Mouse (Mus musculus): ENCODE data around the gene Stk10. TPM values are rescaled to one million over a fixed set of nuclear protein-coding genes. Genes with fewer than 3 reads are reported as not detected.

Stk10 gene
- total RNA-seq, 2 experiments from 2014 or later: 2.2 to 4.4 TPM

DNA sequence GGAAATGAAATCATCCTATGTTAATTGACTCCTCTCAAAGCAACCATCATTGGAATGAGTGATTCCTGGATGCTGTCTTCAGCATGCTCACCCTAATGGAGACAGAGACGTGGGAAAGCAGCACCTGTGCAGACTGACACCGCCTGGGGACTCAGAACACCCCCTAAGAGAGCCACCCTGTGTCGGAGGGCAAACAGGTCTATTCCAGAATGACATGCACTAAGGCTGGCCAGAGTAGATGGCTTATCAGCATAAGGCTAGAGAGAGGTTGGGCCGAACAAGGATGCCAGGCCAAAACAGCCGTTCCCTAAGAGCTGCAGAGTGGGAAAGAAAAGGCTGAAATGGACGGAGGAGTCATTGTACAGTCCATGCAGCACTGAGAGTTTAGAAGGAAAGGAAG lies 93.0 kb downstream of the Stk10 start:
- DNase-seq (ENCODE audit: low spot score): no peak

DNA sequence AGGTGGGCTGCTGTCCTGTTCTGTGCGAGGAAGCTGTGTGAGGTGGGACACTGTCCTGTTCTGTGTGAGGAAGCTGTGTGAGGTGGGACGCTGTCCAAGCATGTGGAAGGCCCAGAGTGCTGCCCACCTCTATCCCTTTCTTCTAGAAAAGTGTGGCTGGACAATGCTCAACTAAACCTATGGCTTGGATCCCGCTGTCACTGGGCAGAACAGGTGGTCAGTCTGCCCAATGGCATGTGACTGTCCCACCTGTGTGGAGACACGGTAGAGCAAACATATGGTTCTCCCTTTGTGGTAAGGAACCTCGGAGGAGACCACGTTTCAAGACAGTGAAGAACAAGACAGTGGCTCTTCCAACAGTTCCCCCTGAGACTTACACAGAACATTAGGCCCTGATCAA lies 94.8 kb downstream of the Stk10 start:
- no peak for DNase-seq (ENCODE audit: low spot score)

DNA sequence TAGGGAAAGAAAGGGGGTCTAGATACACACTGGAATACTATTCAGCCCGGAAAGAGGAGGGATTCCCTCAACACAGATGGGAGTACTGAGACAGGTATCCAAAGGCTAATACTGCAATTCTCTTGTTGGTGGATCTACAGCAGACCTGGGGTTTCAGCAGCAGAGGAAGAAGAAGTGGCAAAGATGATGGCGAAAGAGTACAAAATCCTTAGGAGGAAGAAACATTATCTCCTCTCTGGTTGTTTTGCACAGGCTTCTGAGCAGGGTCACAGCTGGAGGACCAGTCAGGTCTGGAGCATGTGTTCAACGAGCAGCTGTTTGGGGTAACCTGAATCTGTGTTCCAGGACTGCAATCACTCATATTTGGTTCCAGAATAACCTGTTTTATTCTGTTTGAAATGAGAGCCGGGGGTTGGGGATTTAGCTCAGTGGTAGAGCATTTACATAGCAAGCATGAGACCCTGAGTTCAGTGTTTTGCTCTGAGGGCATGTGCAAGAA lies 96.7 kb downstream of the Stk10 start:
- DNase-seq (ENCODE audit: low spot score): no peak

DNA sequence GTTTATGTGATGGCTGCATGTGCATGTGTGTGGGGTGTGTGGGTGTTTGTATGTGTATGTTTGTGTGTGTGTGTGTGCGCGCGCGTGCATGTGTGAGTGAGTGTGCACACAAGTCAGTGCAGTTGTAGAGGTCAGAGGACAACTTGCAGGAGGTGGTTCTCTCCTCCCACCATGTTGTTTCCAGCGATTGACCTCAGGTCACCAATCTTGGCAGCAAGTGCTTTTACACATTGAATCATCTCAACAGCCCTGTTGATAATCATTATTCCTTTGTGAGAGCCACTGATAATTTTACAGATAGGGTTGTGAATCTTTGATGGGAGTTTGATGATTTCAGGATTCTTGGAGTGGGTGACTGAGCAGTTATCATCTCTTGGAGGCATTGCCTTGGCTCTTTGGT lies 99.6 kb downstream of the Stk10 start:
- DNase-seq (ENCODE audit: low spot score): no peak

DNA sequence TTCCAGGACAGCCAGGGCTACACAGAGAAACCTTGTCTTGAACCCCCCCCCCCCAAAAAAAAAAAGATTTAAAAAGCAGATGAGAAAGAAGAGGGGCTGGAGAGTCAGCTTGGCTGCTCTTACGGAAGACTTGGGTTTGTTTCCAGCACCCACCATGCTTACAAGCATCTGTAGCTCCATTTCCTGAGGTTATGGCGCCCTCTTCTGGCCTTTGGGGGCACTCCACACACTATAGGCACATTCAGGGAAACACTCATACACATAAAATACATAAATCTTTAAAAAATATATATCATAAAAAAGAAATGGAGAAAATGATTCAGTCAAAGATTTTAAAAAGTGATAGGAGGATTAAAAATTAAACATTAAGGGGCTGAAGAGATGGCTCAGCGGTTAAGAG lies 100.4 kb downstream of the Stk10 start:
- no peak for DNase-seq (ENCODE audit: low spot score)

DNA sequence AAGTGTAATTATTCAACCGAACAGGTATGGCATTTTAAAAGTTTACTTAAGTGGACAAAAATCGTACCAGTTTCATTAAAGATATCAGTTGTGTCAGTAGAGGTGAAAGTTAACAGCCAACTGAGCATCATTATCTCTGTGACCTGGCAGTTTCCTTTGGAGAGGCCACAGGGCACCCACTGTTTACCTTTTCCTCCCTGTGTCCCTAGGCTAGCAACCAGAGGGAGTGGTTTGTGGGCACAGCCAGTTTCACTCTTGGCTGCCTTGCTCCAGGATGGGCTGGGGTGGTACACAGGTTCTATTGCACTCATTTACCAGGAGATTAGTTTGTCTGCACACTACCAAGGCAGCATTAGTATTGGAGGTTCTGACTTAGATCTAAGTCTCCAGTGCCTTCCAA lies 101.0 kb downstream of the Stk10 start:
- no peak for DNase-seq (ENCODE audit: low spot score)

DNA sequence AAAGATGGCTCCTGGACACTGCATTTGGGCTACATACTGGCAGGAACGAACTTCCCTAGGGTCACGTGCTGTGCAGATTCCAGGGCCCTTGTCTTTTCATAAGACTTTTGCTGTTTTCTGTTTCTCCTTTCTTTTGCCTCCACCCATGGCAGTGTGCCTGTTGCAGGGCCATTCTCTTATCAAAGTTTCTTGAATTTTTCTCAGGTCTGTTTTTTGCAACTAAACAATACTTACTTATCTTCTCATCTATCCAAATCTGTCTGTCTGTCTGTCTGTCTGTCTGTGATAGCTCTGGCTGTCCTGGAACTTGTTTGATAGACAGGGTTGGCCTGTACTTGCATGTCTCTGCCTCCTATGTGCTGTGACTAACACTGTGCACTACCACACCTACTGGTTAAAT lies 101.7 kb downstream of the Stk10 start:
- DNase-seq (ENCODE audit: low spot score): no peak

DNA sequence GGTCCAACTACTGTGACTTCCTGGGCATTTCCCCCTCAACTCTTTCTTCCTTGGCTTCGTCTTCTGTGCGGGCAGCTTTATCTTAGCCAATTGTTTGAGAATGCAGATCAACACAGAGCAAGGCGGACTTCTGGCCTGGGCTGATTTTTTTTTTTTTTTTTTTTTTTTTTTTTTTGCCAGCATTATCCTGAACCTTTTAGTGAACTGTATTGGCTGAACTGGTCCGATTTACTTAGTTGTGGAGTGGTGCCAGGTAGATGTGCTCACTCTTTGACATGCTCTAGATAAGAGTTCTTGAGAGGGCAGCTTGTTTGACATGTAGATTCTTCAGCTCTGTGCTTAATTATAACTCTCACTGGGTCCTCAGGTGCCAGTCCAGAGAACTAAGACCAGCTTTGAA lies 103.2 kb downstream of the Stk10 start:
- no peak for DNase-seq (ENCODE audit: low spot score)

DNA sequence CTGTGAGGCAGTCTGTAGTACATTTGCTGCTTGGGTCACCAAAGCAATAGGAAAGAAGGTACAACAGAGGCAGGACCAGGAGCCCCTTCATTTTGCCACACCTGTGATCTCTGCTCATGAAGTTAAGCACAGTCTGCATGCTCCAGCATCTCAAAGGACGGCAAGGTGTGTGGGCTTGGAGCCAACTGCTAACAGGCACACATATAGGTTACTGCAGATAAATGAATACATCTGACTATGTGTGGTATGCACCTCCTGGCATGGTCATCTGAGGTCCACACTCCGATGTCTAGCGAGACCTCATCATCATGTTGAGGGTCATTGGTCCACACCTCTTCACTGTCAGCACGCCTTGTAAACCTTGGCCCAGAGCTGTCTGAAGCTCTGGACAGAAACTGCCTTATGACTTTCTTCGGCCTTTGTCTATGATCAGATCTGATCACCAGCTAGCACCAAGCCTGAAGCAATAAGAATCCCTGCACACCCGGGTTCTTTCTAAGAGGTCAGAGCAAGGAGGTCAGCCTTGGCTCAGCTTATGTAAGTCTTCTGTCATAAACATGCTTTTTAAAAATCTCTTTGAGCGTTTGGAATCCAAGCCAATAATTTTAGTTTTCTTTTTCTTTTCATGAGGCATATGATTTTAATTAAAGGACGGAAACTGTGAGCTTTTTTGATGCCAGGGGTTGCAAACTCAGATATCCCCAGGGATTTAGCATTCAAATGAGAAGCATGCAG lies 105.6 kb downstream of the Stk10 start:
- no peak for DNase-seq (ENCODE audit: low spot score)

DNA sequence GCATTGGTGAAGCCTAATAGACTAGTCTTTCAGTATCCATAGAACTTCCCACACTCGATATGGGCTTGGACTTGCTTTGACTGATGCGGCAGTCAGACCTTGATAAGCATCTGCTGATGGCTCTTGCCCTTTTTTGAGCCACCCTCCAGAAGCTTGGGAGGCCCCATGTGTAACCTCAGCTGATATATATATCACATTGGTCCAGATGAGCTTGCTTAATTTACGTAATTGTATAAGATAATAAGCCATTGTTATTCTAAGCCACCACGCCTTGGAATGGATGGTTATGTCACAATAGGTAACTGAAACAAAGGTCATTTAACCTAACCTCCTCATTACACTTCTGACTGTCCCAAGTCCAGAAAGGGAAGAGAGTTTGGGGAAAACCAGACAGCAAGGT lies 107.5 kb downstream of the Stk10 start:
- no peak for DNase-seq (ENCODE audit: low spot score)

DNA sequence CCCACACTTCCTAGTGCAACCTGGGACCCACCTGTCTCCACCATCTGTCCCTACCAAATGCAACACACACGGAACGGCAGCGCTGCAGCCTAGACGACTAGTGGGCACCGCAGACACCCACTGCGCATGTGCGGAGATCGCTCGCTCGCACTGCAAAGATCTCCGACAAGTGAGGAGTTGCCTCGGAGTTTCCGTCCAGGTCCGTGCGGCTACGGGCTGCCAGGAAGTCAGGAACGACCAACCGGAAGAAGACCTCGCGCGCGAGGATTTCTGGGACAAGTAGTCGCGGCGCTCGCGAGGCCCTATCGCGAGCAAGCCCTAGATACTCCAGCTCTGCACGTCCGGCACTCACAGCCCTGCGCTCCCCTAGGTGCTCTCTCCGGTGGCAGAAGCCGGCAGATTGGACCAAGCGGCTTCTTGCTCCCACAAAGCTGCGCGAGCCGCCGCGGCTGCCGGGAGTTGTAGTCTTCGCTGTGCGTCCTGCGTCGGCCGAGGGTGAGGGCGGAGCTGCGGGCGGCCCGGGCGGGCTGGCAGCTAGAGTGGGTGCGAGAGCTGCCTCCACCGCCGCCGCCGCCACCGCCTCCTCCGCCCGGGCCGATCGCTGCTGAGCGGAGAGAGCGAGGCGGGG lies 109.3 kb downstream of the Stk10 start, which contains the start of gene Fbxw11:
Gene Fbxw11 (plus strand): TSS at position 476 of the 628 bp plus-strand sequence.
- peak; percentile 94 for DNase-seq (ENCODE audit: low spot score)

DNA sequence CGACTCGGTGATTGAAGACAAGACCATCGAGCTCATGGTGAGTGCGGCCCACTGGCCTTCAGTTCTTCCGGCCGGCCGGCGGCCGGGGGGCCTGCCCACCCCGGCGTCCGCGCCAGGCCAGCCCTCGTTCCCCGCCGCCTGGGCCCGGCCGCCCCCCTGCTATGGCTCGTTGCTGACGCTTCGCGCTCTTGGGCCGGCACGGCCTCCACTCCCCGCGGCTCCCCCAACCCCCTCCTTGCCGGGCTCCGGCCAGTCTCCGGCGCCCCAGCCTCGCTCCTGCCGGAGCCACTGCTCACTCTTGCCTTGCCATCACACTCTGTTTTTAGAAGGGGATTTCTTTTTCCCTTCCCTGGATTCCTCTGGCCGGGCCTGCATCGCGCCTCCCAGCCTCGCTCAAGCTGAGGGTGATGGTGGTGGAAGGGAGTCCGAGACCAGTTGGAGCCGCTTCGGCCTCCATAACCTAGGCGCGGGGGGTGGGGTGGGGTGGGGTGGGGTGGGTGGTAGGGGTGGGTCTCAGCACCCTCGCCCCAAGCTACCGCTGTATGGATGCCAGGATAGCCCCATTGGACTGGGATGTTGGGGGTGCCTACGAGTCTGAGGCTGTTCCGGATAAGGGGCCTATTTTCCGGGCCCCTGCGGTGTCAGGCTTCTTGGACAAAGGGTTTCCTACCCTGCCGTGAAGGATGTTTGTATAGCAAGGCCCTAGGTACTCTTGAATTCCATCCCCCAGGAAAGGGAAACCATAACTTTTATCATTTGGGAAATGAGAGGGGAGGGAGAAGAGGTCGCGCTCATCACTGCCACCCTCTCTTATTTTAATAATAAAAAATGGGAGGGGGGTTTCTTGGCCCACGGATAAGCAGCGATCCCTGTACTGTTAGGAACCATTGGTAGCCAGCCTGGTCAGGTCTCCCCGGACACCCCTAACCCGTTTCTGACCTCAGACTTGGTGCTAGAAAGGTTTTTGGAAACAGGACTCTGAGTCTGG lies 110.1 kb downstream of the Stk10 start:
- peak; percentile 62 for DNase-seq (ENCODE audit: low spot score)

DNA sequence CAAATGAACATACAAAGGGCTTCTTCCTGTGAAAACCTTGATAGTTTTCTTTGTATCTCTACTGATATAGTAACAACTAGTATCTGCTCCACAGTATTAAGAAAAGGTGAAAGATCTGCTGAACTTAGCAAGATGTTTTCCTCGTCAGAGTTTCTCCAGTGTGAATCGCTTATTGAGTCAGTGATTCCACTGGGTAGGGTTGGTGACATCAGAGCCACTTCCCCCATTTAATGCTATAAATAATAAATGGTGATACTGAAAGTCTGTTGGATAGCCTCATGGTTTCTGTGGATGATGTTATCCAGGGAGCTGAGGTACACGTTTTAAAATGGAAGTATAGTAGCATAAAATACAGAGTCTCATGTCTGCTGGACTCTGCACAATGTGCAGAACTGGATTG lies 110.9 kb downstream of the Stk10 start:
- no peak for DNase-seq (ENCODE audit: low spot score)

DNA sequence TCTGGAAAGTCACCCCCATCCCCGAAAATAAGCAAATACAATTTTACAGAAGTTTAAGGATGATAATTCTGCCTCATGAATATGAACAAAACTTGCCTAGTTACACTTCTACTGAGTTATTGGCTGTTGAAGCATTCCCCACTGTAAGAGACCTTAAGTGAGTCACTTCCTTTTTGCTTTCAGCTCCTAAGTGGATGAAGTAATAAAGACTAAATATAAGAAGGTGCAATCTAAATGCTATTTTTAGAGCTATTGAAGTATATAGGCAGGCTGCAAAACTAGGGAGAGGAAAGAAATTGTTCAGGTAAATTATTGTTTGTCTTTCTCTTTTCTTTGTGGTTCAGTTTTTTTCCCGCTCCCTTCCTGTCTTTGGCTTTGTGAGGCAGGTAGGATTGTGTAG lies 114.2 kb downstream of the Stk10 start:
- no peak for DNase-seq (ENCODE audit: low spot score)

DNA sequence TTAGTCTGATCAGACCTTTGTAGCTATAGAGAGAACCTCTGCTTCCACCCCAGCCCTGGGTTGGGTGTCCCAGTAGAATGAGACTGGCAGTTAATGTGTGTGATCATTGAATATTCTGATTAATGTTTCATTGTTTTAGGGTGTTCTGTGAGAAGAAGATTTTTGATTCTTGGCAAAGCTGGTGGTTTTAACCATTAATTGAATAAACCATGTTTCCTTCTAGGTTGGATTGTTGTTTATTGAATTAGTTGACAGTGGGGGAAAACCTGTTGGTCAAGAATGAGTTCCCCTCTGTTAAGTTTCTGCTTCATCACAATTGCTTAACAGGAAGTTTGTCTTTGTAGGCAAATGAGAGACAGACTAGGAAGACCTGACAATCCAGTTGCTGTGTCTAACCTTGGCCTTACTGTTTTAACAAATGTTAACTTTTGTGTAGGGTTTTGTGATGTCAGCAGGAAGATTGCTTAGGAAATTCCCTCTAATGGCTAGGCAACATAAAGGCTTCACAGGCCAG lies 117.2 kb downstream of the Stk10 start:
- DNase-seq (ENCODE audit: low spot score): no peak

DNA sequence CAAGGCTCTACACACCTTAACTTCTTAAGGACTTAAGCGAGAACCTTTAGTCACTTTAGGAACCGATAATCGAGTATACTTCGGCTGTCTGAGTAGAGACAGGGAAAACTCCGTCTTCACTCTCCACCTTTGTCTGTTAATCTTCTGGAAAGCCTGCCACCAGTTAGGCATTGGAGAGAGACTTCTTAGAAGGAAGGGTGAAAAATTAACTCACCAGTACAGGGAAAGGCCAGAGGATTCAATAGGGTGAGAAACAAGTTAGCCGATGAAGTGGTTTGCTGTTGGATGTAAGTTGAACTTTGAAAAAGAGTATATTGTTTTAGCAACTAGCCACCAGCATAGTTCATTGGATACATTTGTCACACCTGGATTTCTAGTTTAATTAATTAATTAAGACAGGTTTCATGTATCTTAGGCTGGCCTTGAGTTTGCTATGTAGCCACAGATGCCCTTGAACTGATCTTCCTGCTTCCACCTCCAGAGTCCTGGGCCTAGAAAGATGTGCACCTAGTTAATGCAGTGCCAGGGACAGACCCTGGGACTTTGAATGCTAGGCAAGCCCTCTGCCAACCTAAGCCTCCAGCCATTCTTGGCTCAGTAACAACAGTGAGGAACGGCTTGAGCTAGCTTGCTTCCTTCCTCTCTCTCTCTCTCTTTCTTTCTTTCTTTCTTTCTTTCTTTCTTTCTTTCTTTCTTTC lies 117.9 kb downstream of the Stk10 start:
- DNase-seq (ENCODE audit: low spot score): no peak

DNA sequence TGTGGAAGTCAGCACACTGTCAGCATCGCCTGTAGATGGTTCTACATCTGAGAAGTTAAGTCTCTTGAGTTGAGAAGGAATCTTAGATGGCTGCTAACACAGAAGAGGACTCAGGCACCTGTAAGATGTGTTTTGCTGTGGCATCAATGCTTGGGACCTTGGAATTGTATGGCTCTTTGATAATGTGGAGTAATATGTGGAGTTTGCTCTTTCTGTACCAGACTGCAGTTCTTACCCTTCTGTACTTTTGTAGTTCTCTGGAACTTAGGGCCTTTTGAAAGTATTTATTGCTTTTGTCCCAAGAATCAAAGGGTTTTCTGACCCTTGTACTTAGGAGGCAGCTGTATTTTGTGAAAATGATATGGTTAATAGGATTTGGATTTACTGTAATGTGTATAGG lies 118.6 kb downstream of the Stk10 start:
- DNase-seq (ENCODE audit: low spot score): no peak

DNA sequence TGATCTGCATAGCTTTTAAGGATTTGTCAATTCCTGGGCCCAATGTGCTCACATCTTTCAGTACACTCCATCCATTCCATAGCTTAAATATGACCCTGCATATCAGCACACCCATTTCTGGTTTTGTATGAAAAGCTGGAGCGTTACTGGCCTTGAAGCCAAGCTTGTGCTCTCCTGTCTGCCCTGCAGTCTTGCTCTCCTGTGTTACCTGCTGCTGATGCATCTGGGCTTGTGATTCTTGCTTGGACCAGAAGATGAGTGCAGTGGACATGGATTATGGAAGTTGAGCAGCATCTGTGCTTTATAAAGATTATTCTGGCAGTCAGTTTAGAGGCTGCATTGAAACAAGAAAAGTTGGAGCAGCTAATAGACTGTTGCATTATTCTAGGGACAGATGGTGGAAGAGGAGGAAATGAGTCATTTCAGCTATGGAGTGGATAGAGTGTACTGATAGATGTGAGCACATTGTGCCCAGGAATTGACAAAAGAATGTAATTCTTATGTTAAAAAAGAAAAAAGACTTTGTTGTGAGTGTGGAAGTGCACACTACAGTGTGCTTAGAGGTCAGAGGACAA lies 129.1 kb downstream of the Stk10 start:
- DNase-seq (ENCODE audit: low spot score): no peak

DNA sequence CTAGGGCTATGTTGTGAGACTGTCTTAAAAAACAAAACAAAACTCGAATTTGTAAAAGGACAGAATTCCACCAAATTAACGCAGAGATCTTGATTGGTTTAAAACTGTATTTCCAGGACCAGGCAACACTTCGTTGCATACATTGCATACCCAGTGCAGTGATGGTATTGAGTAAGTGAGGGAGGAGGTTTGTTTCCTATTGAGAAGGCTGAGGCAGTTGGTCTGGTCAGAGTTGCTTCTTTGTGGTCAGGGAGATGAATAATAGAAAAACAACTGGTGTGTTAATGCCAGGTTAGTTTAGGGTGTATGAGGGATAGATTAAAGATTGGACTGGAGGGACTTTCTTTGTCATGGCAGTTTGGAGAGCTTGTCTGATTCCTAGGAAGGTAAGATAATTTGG lies 132.5 kb downstream of the Stk10 start:
- DNase-seq (ENCODE audit: low spot score): no peak

DNA sequence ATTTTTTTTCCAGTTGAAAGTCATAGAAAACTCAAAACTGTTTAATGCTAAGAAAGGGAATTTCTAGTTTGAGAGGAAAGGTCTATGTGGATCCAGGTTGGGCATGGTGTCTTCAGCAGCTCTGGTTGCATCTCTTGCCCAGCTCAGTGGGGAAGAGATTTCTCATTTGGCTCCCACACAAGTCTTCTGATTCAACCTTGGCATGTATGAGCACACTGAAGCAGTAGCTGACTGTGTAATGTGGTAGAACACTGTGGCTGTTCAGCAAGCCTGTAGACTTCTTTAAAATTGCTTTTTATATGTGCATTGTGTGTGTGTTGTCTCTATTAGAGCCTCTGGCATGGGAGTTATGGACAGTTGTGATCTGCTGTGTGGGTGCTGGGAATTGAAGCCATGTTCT lies 133.9 kb downstream of the Stk10 start:
- peak; percentile 54 for DNase-seq (ENCODE audit: low spot score)

DNA sequence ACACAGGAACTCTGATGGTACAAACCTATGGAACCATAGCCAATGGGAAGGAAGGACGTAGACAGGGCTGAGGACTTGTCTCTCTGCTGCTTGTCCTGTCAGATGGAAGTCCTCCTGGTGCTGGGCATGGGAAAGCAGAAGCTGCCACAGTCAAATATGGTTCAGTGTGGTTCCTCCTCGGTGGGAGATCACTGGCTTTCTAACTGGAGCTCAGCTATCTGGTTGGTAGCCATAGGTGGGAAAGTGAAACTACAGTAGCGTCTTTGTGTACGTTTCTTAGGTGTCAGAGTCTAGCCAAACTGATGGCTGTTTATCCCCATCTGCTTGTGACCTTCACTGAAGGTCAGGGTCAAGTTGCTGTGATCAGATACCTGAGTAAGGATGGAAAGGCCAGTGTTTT lies 138.4 kb downstream of the Stk10 start:
- DNase-seq (ENCODE audit: low spot score): no peak

Measured in gastrocnemius, adult 18-20 months (tissue).